Mouse (Mus musculus) MEL (cell line): ENCODE data around the gene 1600002K03Rik. TPM values are rescaled to one million over a fixed set of nuclear protein-coding genes. Genes with fewer than 3 reads are reported as not detected.
A peak's percentile ranks its signal among the peaks of the same experiment; 100 is the strongest.

Source experiments
- DNase-seq: peaks from one replicate; pipeline ENCODE4 v3.0.0; 2011; ENCODE audit warnings: low read depth, low spot score
- H3K27ac ChIP-seq: 2 replicates; pipeline ENCODE4 v1.5.1; 2012; ENCODE audit warnings: low read depth, mild to moderate bottlenecking, control low read depth, low read length, moderate library complexity; ENCODE audit not compliant: control insufficient read depth
- H3K27me3 ChIP-seq, 2 experiments: fragments of 150-350 bp in 1 of 2; sonication (generic) in 1 of 2; 2 replicates each; pipeline ENCODE4 v1.6.1; 2012; ENCODE audit warnings: low read length in 2 of 2, mild to moderate bottlenecking in 2 of 2, improper control_type of control experiment in 1 of 2, moderate library complexity in 1 of 2; ENCODE audit not compliant: insufficient read depth in 2 of 2, control insufficient read depth in 1 of 2
- H3K36me3 ChIP-seq, 2 experiments: 2 replicates each; pipeline ENCODE4 v1.6.1; 2012 to 2014; ENCODE audit warnings: low read length in 2 of 2, improper control_type of control experiment in 1 of 2, inconsistent platforms in 1 of 2, mild to moderate bottlenecking in 1 of 2; ENCODE audit not compliant: insufficient read depth in 2 of 2, control insufficient read depth in 1 of 2
- H3K4me1 ChIP-seq, 2 experiments: fragments of 150-350 bp in 1 of 2; sonication (generic) in 1 of 2; 2 replicates each; pipeline ENCODE4 v1.6.1; 2012; ENCODE audit warnings: low read length in 2 of 2, improper control_type of control experiment in 1 of 2, mild to moderate bottlenecking in 1 of 2; ENCODE audit not compliant: insufficient read depth in 2 of 2, control insufficient read depth in 1 of 2
- H3K4me3 ChIP-seq, 2 experiments: fragments of 150-350 bp in 1 of 2; sonication (generic) in 1 of 2; 2 replicates each; pipeline ENCODE4 v1.5.1; 2012; ENCODE audit warnings: low read depth in 2 of 2, low read length in 2 of 2, mild to moderate bottlenecking in 2 of 2, moderate library complexity in 2 of 2, control low read depth in 1 of 2, improper control_type of control experiment in 1 of 2; ENCODE audit not compliant: control insufficient read depth in 1 of 2, insufficient read depth in 1 of 2
- H3K79me2 ChIP-seq: 2 replicates; pipeline ENCODE4 v1.6.1; 2012; ENCODE audit warnings: mild to moderate bottlenecking, low read length, moderate library complexity; ENCODE audit not compliant: control insufficient read depth, poor library complexity, insufficient read depth
- H3K9ac ChIP-seq: 2 replicates; pipeline ENCODE4 v1.6.1; 2012; ENCODE audit warnings: low read depth, mild to moderate bottlenecking, control low read depth, low read length, moderate library complexity; ENCODE audit not compliant: control insufficient read depth, poor library complexity, severe bottlenecking
- H3K9me3 ChIP-seq: fragments of 150-350 bp; sonication (generic); replicated peaks from 2 replicates; pipeline ENCODE4 v1.6.1; 2012; ENCODE audit warnings: mild to moderate bottlenecking, low read length, improper control_type of control experiment, moderate library complexity; ENCODE audit not compliant: insufficient read depth
- BHLHE40 ChIP-seq: IDR thresholded peaks from 2 replicates; pipeline ENCODE4 v1.6.1; 2012; ENCODE audit warnings: low read depth, mild to moderate bottlenecking, inconsistent platforms, low read length, improper control_type of control experiment, borderline replicate concordance
- CHD1 ChIP-seq: IDR thresholded peaks from 2 replicates; pipeline ENCODE4 v1.6.1; 2012; ENCODE audit warnings: low read depth, mild to moderate bottlenecking, inconsistent platforms, low read length, improper control_type of control experiment
- CHD2 ChIP-seq: IDR thresholded peaks from 2 replicates; pipeline ENCODE4 v1.6.1; 2011; ENCODE audit warnings: low read length, improper control_type of control experiment
- CTCF ChIP-seq, 3 experiments: IDR thresholded peaks in 2 of 3; conservative IDR thresholded peaks in 1 of 3; 2 replicates each; pipeline ENCODE4 v1.5.1; 2011 to 2012; ENCODE audit warnings: low read length in 3 of 3, low read depth in 2 of 3, mild to moderate bottlenecking in 2 of 3, improper control_type of control experiment in 1 of 3, inconsistent platforms in 1 of 3, mixed read lengths in 1 of 3, moderate library complexity in 1 of 3; ENCODE audit not compliant: control insufficient read depth in 1 of 3, insufficient read depth in 1 of 3, poor library complexity in 1 of 3, severe bottlenecking in 1 of 3
- GABPA ChIP-seq: IDR thresholded peaks from 2 replicates; pipeline ENCODE4 v1.6.1; 2012; ENCODE audit warnings: low read depth, mild to moderate bottlenecking, inconsistent platforms, low read length, improper control_type of control experiment, moderate library complexity
- JUND ChIP-seq: IDR thresholded peaks from 2 replicates; pipeline ENCODE4 v1.6.1; 2011; ENCODE audit warnings: low read depth, mild to moderate bottlenecking, improper control_type of control experiment, low read length
- MAFK ChIP-seq: IDR thresholded peaks from 2 replicates; pipeline ENCODE4 v1.6.1; 2011; ENCODE audit warnings: low read depth, mild to moderate bottlenecking, low read length, improper control_type of control experiment, borderline replicate concordance
- MAX ChIP-seq: IDR thresholded peaks from 2 replicates; pipeline ENCODE4 v1.6.1; 2011; ENCODE audit warnings: low read length, improper control_type of control experiment
- MAZ ChIP-seq: IDR thresholded peaks from 2 replicates; pipeline ENCODE4 v1.6.1; 2012; ENCODE audit warnings: low read depth, mild to moderate bottlenecking, inconsistent platforms, low read length, improper control_type of control experiment
- MXI1 ChIP-seq: IDR thresholded peaks from 2 replicates; pipeline ENCODE4 v1.6.1; 2011; ENCODE audit warnings: mild to moderate bottlenecking, low read depth, low read length, improper control_type of control experiment
- NELFE ChIP-seq: IDR thresholded peaks from 2 replicates; pipeline ENCODE4 v1.6.1; 2011; ENCODE audit warnings: low read depth, low read length, improper control_type of control experiment
- POLR2A ChIP-seq, 2 experiments: IDR thresholded peaks; 2 replicates each; pipeline ENCODE4 v1.6.1; 2011 to 2012; ENCODE audit warnings: low read length in 2 of 2, mild to moderate bottlenecking in 2 of 2, control low read depth in 1 of 2, improper control_type of control experiment in 1 of 2, low read depth in 1 of 2, moderate library complexity in 1 of 2; ENCODE audit not compliant: control insufficient read depth in 1 of 2, insufficient read depth in 1 of 2, poor library complexity in 1 of 2
- POLR2AphosphoS5 ChIP-seq: IDR thresholded peaks from 2 replicates; pipeline ENCODE4 v1.6.1; 2012; ENCODE audit warnings: low read depth, borderline replicate concordance, mild to moderate bottlenecking, inconsistent platforms, low read length, moderate library complexity, mixed read lengths
- TAL1 ChIP-seq: IDR thresholded peaks from 2 replicates; pipeline ENCODE4 v1.6.1; 2012; ENCODE audit warnings: mild to moderate bottlenecking, inconsistent platforms, low read length, moderate library complexity, mixed read lengths
- TCF12 ChIP-seq: IDR thresholded peaks from 2 replicates; pipeline ENCODE4 v1.6.1; 2014; ENCODE audit warnings: low read depth, mild to moderate bottlenecking, inconsistent platforms, low read length, improper control_type of control experiment, moderate library complexity
- USF2 ChIP-seq, 2 experiments: IDR thresholded peaks; 2 replicates each; pipeline ENCODE4 v1.6.1; 2011 to 2012; ENCODE audit warnings: improper control_type of control experiment in 2 of 2, low read length in 2 of 2, borderline replicate concordance in 1 of 2, inconsistent platforms in 1 of 2, low read depth in 1 of 2, mild to moderate bottlenecking in 1 of 2; ENCODE audit not compliant: insufficient read depth in 1 of 2
- polyA plus RNA-seq, 2 experiments: library from polyadenylated mRNA; stranded (reverse) in 1 of 2; unstranded in 1 of 2; fragments of >175 nt in 1 of 2; fragments of >200 nt in 1 of 2; gene quantifications; 2 replicates each; pipeline versions ENCODE4 v1.2.1 to v1.2.4; 2012; ENCODE audit warnings: low replicate concordance in 2 of 2, low read depth in 1 of 2; ENCODE audit not compliant: insufficient read length in 2 of 2, insufficient read depth in 1 of 2, missing spikeins in 1 of 2
- total RNA-seq: library from RNA; depleted of rRNA; stranded (reverse); fragments of 300-350 nt; gene quantifications from 2 replicates; pipeline ENCODE4 v1.2.3, GENCODE M21; 2012

1600002K03Rik gene
- total and polyA plus RNA-seq, 3 experiments, result 11.4 to 16.9 TPM; not detected in 1

- Histone ChIP-seq H3K4me1 (peaks cover 0 to 3% of the 10 kb centered on the region in 2 experiments; a peak in 1 of 4 replicates), H3K36me3 (peaks cover 0 to 3% of the 10 kb centered on the region in 2 experiments; a peak in 2 of 4 replicates), H3K27me3 (no peaks in the 10 kb centered on the region), H3K4me3 (no peak overlapping the region), H3K9ac (no peak overlapping the region)
- no peak for DNase-seq
- TF ChIP-seq JUND (no peak), MAX (no peak), MAZ (peak; percentile 33; the same call in 1 of the 2 replicates), CTCF (IDR thresholded peaks at IDR 0.05 in 2 of 3, conservative IDR thresholded peaks at IDR 0.05 in 1 of 3; ENCODE audit: control insufficient read depth in 1 of 3, insufficient read depth in 1 of 3, low read depth in 2 of 3, low read length in 3 of 3, poor library complexity in 1 of 3, severe bottlenecking in 1 of 3) (peak in 2 of 3 experiments; percentile 9 to 25; a peak in 2 of 6 replicates)
- TF ChIP-seq, all 39 proteins: peak for 2
- Histone ChIP-seq H3K79me2 (peaks cover 1% of the 10 kb centered on the region; the same call in 1 of the 2 replicates), H3K9me3 (no peaks in the 10 kb centered on the region), H3K27ac (no peak overlapping the region)
Measured at GRCm38 (mm10) chr10:80133226-80133849, 39.4 kb upstream of the 1600002K03Rik start.

GRCm38 (mm10) chr10:80134421-80134820, 38.3 kb upstream of the 1600002K03Rik start:
- Histone ChIP-seq H3K9ac (no peak overlapping the region), H3K4me3 (no peak overlapping the region), H3K4me1 (peaks cover 0 to 5% of the 10 kb centered on the region in 2 experiments; a peak in 2 of 4 replicates), H3K79me2 (peaks cover 9% of the 10 kb centered on the region), H3K27me3 (no peaks in the 10 kb centered on the region), H3K36me3 (peaks cover 0 to 4% of the 10 kb centered on the region in 2 experiments; a peak in 2 of 4 replicates), H3K27ac (no peak overlapping the region)
- DNase-seq, result no peak
- TF ChIP-seq USF2 (IDR thresholded peaks at IDR 0.05; ENCODE audit: borderline replicate concordance in 1 of 2, insufficient read depth in 1 of 2, low read depth in 1 of 2, low read length in 2 of 2) (no peak), POLR2AphosphoS5 (no peak)
- TF ChIP-seq, all 39 proteins: peak for 0
- no peaks in the 10 kb centered on the region for H3K9me3 ChIP-seq

- Histone ChIP-seq H3K9ac (no peak overlapping the region), H3K27ac (no peak overlapping the region), H3K9me3 (no peaks in the 10 kb centered on the region), H3K4me3 (no peak overlapping the region), H3K36me3 (peaks cover 0 to 8% of the 10 kb centered on the region in 2 experiments; a peak in 2 of 4 replicates), H3K79me2 (peaks cover 9% of the 10 kb centered on the region), H3K27me3 (no peaks in the 10 kb centered on the region), H3K4me1 (peaks cover 0 to 12% of the 10 kb centered on the region in 2 experiments; a peak in 2 of 4 replicates)
- TF ChIP-seq GABPA, result no peak
- no peak for TF ChIP-seq CTCF (IDR thresholded peaks at IDR 0.05 in 2 of 3, conservative IDR thresholded peaks at IDR 0.05 in 1 of 3; ENCODE audit: control insufficient read depth in 1 of 3, insufficient read depth in 1 of 3, low read depth in 2 of 3, low read length in 3 of 3, poor library complexity in 1 of 3, severe bottlenecking in 1 of 3)
- TF ChIP-seq MAFK, result no peak
- TF ChIP-seq BHLHE40, result no peak
- TF ChIP-seq MXI1, result no peak
- TF ChIP-seq TAL1, result no peak
- no peak for TF ChIP-seq CHD1
- TF ChIP-seq TCF12, result no peak
- TF ChIP-seq NELFE, result no peak
- TF ChIP-seq POLR2A (IDR thresholded peaks at IDR 0.05; ENCODE audit: control insufficient read depth in 1 of 2, insufficient read depth in 1 of 2, low read depth in 1 of 2, low read length in 2 of 2, poor library complexity in 1 of 2), result no peak
- no peak for TF ChIP-seq CHD2
- no peak for DNase-seq
Measured at GRCm38 (mm10) chr10:80135161-80135560, 37.6 kb upstream of the 1600002K03Rik start.
